Mouse (Mus musculus): ENCODE measurements around the gene Pnpla8. TPM values are rescaled to one million over a fixed set of nuclear protein-coding genes. Genes with fewer than 3 reads are reported as not detected.

The Pnpla8 gene
- polyA plus RNA-seq, 1 experiment from 2014 or later = 48.2 TPM

- Histone ChIP-seq H3K4me1 (replicated peaks; ENCODE audit: control insufficient read depth, insufficient read depth, low read length) (peaks cover 7% of the 10 kb centered on the region), H3K4me2 (ENCODE audit: low read length) (peak within 1 kb of the TSS; percentile 100), H3K9ac (ENCODE audit: low read length) (peak within 1 kb of the TSS; percentile 35; the same call in 1 of the 2 replicates), H3K27me3 (replicated peaks; ENCODE audit: control insufficient read depth, insufficient read depth, low read length) (peaks cover 18% of the 10 kb centered on the region), H3K4me3 (ENCODE audit: low read depth, low read length) (peak within 1 kb of the TSS; percentile 58), H3K27ac (ENCODE audit: low read depth) (no peak within 1 kb of the TSS), H3K36me3 (ENCODE audit: control insufficient read depth, insufficient read depth, low read length) (no peaks in the 10 kb centered on the region), H3K9me3 (ENCODE audit: control insufficient read depth, low read length) (no peaks in the 10 kb centered on the region)
- peak; percentile 82 for ATAC-seq (replicated peaks; ENCODE audit: low FRiP score, low TSS enrichment, low read depth)
- WGBS = 2% methylated on average over 64 of the region's 74 CpGs
- peak; percentile 86 for DNase-seq (ENCODE audit: low spot score)
Observed at GRCm38 (mm10) chr12:44328381-44329315, 107.5 kb downstream of the Pnpla8 start, which contains the start of gene Nrcam. TSS of gene Nrcam (plus strand) at chr12:44328885.

GRCm38 (mm10) chr12:44329316-44330215 is 108.4 kb downstream of the Pnpla8 start:
- peak; percentile 70 for DNase-seq (ENCODE audit: low spot score)
- H3K9ac ChIP-seq (ENCODE audit: low read length) = peak overlapping the region; percentile 35; the same call in 1 of the 2 replicates
- H3K4me2 ChIP-seq (ENCODE audit: low read length) = peak overlapping the region; percentile 100
- no peaks in the 10 kb centered on the region for H3K36me3 ChIP-seq (ENCODE audit: control insufficient read depth, insufficient read depth, low read length)
- peak overlapping the region; percentile 58 for H3K4me3 ChIP-seq (ENCODE audit: low read depth, low read length)
- ATAC-seq (replicated peaks; ENCODE audit: low FRiP score, low TSS enrichment, low read depth) = peak; percentile 54
- no peak overlapping the region for H3K27ac ChIP-seq (ENCODE audit: low read depth)
- peaks cover 7% of the 10 kb centered on the region for H3K4me1 ChIP-seq (replicated peaks; ENCODE audit: control insufficient read depth, insufficient read depth, low read length)
- under 1% methylated on average over 61 of the region's 61 CpGs for WGBS
- H3K9me3 ChIP-seq (ENCODE audit: control insufficient read depth, low read length) = no peaks in the 10 kb centered on the region
- H3K27me3 ChIP-seq (replicated peaks; ENCODE audit: control insufficient read depth, insufficient read depth, low read length) = peaks cover 18% of the 10 kb centered on the region

- peak overlapping the region; percentile 58 for H3K4me3 ChIP-seq (ENCODE audit: low read depth, low read length)
- peak overlapping the region; percentile 100 for H3K4me2 ChIP-seq (ENCODE audit: low read length)
- ATAC-seq (replicated peaks; ENCODE audit: low FRiP score, low TSS enrichment, low read depth) = no peak
- WGBS = 5% methylated on average over 9 of the region's 9 CpGs
- H3K9ac ChIP-seq (ENCODE audit: low read length) = no peak overlapping the region
- peaks cover 18% of the 10 kb centered on the region for H3K27me3 ChIP-seq (replicated peaks; ENCODE audit: control insufficient read depth, insufficient read depth, low read length)
- H3K27ac ChIP-seq (ENCODE audit: low read depth) = no peak overlapping the region
- peaks cover 7% of the 10 kb centered on the region for H3K4me1 ChIP-seq (replicated peaks; ENCODE audit: control insufficient read depth, insufficient read depth, low read length)
- DNase-seq (ENCODE audit: low spot score) = peak; percentile 54
- no peaks in the 10 kb centered on the region for H3K9me3 ChIP-seq (ENCODE audit: control insufficient read depth, low read length)
- H3K36me3 ChIP-seq (ENCODE audit: control insufficient read depth, insufficient read depth, low read length) = no peaks in the 10 kb centered on the region
Observed at GRCm38 (mm10) chr12:44330216-44330719, 109.1 kb downstream of the Pnpla8 start.

GRCm38 (mm10) chr12:44337136-44337640 is 116.0 kb downstream of the Pnpla8 start:
- no peak overlapping the region for H3K4me3 ChIP-seq (ENCODE audit: low read depth, low read length)
- H3K36me3 ChIP-seq (ENCODE audit: control insufficient read depth, insufficient read depth, low read length) = no peaks in the 10 kb centered on the region
- WGBS = 87% methylated on average over 2 of the region's 2 CpGs
- no peak overlapping the region for H3K9ac ChIP-seq (ENCODE audit: low read length)
- no peaks in the 10 kb centered on the region for H3K4me1 ChIP-seq (replicated peaks; ENCODE audit: control insufficient read depth, insufficient read depth, low read length)
- no peak overlapping the region for H3K27ac ChIP-seq (ENCODE audit: low read depth)
- no peaks in the 10 kb centered on the region for H3K9me3 ChIP-seq (ENCODE audit: control insufficient read depth, low read length)
- H3K27me3 ChIP-seq (replicated peaks; ENCODE audit: control insufficient read depth, insufficient read depth, low read length) = no peaks in the 10 kb centered on the region
- no peak overlapping the region for H3K4me2 ChIP-seq (ENCODE audit: low read length)
- ATAC-seq (replicated peaks; ENCODE audit: low FRiP score, low TSS enrichment, low read depth) = no peak
- no peak for DNase-seq (ENCODE audit: low spot score)

GRCm38 (mm10) chr12:44338195-44338622 is 117.0 kb downstream of the Pnpla8 start:
- H3K9ac ChIP-seq (ENCODE audit: low read length) = no peak overlapping the region
- no peak overlapping the region for H3K4me3 ChIP-seq (ENCODE audit: low read depth, low read length)
- DNase-seq (ENCODE audit: low spot score) = no peak
- no peaks in the 10 kb centered on the region for H3K27me3 ChIP-seq (replicated peaks; ENCODE audit: control insufficient read depth, insufficient read depth, low read length)
- no peak overlapping the region for H3K4me2 ChIP-seq (ENCODE audit: low read length)
- no peaks in the 10 kb centered on the region for H3K36me3 ChIP-seq (ENCODE audit: control insufficient read depth, insufficient read depth, low read length)
- H3K9me3 ChIP-seq (ENCODE audit: control insufficient read depth, low read length) = no peaks in the 10 kb centered on the region
- WGBS = 59% methylated on average over 8 of the region's 8 CpGs
- H3K4me1 ChIP-seq (replicated peaks; ENCODE audit: control insufficient read depth, insufficient read depth, low read length) = no peaks in the 10 kb centered on the region
- no peak overlapping the region for H3K27ac ChIP-seq (ENCODE audit: low read depth)
- no peak for ATAC-seq (replicated peaks; ENCODE audit: low FRiP score, low TSS enrichment, low read depth)

- no peaks in the 10 kb centered on the region for H3K9me3 ChIP-seq (ENCODE audit: control insufficient read depth, low read length)
- H3K4me2 ChIP-seq (ENCODE audit: low read length) = no peak overlapping the region
- H3K9ac ChIP-seq (ENCODE audit: low read length) = no peak overlapping the region
- no peaks in the 10 kb centered on the region for H3K36me3 ChIP-seq (ENCODE audit: control insufficient read depth, insufficient read depth, low read length)
- no peak for ATAC-seq (replicated peaks; ENCODE audit: low FRiP score, low TSS enrichment, low read depth)
- no peak for DNase-seq (ENCODE audit: low spot score)
- no peaks in the 10 kb centered on the region for H3K4me1 ChIP-seq (replicated peaks; ENCODE audit: control insufficient read depth, insufficient read depth, low read length)
- H3K27ac ChIP-seq (ENCODE audit: low read depth) = no peak overlapping the region
- H3K4me3 ChIP-seq (ENCODE audit: low read depth, low read length) = no peak overlapping the region
- no peaks in the 10 kb centered on the region for H3K27me3 ChIP-seq (replicated peaks; ENCODE audit: control insufficient read depth, insufficient read depth, low read length)
- WGBS = 65% methylated on average over 6 of the region's 6 CpGs
Observed at GRCm38 (mm10) chr12:44344075-44344474, 122.9 kb downstream of the Pnpla8 start.

GRCm38 (mm10) chr12:44345251-44345650 is 124.1 kb downstream of the Pnpla8 start:
- Histone ChIP-seq H3K9me3 (ENCODE audit: control insufficient read depth, low read length) (no peaks in the 10 kb centered on the region), H3K36me3 (ENCODE audit: control insufficient read depth, insufficient read depth, low read length) (no peaks in the 10 kb centered on the region), H3K4me3 (ENCODE audit: low read depth, low read length) (no peak overlapping the region), H3K4me1 (replicated peaks; ENCODE audit: control insufficient read depth, insufficient read depth, low read length) (no peaks in the 10 kb centered on the region), H3K27ac (ENCODE audit: low read depth) (no peak overlapping the region), H3K9ac (ENCODE audit: low read length) (no peak overlapping the region), H3K27me3 (replicated peaks; ENCODE audit: control insufficient read depth, insufficient read depth, low read length) (no peaks in the 10 kb centered on the region), H3K4me2 (ENCODE audit: low read length) (no peak overlapping the region)
- WGBS = 67% methylated on average over 5 of the region's 5 CpGs
- ATAC-seq (replicated peaks; ENCODE audit: low FRiP score, low TSS enrichment, low read depth) (no peak), DNase-seq (ENCODE audit: low spot score) (no peak)

GRCm38 (mm10) chr12:44346143-44346542 is 125.0 kb downstream of the Pnpla8 start:
- Histone ChIP-seq H3K4me1 (replicated peaks; ENCODE audit: control insufficient read depth, insufficient read depth, low read length) (no peaks in the 10 kb centered on the region), H3K4me3 (ENCODE audit: low read depth, low read length) (no peak overlapping the region), H3K27ac (ENCODE audit: low read depth) (no peak overlapping the region), H3K4me2 (ENCODE audit: low read length) (no peak overlapping the region), H3K9me3 (ENCODE audit: control insufficient read depth, low read length) (no peaks in the 10 kb centered on the region), H3K27me3 (replicated peaks; ENCODE audit: control insufficient read depth, insufficient read depth, low read length) (no peaks in the 10 kb centered on the region), H3K36me3 (ENCODE audit: control insufficient read depth, insufficient read depth, low read length) (no peaks in the 10 kb centered on the region), H3K9ac (ENCODE audit: low read length) (no peak overlapping the region)
- 85% methylated on average over 3 of the region's 3 CpGs for WGBS
- ATAC-seq (replicated peaks; ENCODE audit: low FRiP score, low TSS enrichment, low read depth) (no peak), DNase-seq (ENCODE audit: low spot score) (no peak)

Measured in intestine, embryonic 14.5 days (tissue).